Mouse (Mus musculus): Measurements from ENCODE around the gene Ambra1. TPM values are rescaled to one million over a fixed set of nuclear protein-coding genes. Genes with fewer than 3 reads are reported as not detected.

The Ambra1 gene
- polyA plus RNA-seq, 1 experiment = 37.9 TPM

- 8% methylated on average over 37 of the region's 37 CpGs for WGBS
- TF ChIP-seq POLR2A (IDR thresholded peaks at IDR 0.05; ENCODE audit: borderline replicate concordance, insufficient read depth, low read length) (no peak), CTCF (IDR thresholded peaks at IDR 0.05; ENCODE audit: borderline replicate concordance, insufficient read depth, low read depth, low read length) (no peak)
- no peak overlapping the region for H3K4me3 ChIP-seq (replicated peaks; ENCODE audit: insufficient read depth, low read depth, low read length)
- H3K27me3 ChIP-seq (ENCODE audit: control insufficient read depth, insufficient read depth, low read length) = peaks cover 4% of the 10 kb centered on the region; the same call in 1 of the 2 replicates
- DNase-seq = no peak
- H3K4me1 ChIP-seq (ENCODE audit: control insufficient read depth, insufficient read depth, low read length) = peaks cover 3% of the 10 kb centered on the region; the same call in 1 of the 2 replicates
- H3K27ac ChIP-seq (ENCODE audit: insufficient read depth, low read length) = no peak overlapping the region
These were observed 192.9 kb downstream of the Ambra1 start for GRCm38 (mm10) chr2:91922586-91923414.

GRCm38 (mm10) chr2:91923415-91924337 is 193.7 kb downstream of the Ambra1 start:
- H3K4me3 ChIP-seq (replicated peaks; ENCODE audit: insufficient read depth, low read depth, low read length) = peak overlapping the region; percentile 52
- H3K27ac ChIP-seq (ENCODE audit: insufficient read depth, low read length) = no peak overlapping the region
- 7% methylated on average over 54 of the region's 54 CpGs for WGBS
- peak; percentile 80 for TF ChIP-seq CTCF (IDR thresholded peaks at IDR 0.05; ENCODE audit: borderline replicate concordance, insufficient read depth, low read depth, low read length)
- TF ChIP-seq POLR2A (IDR thresholded peaks at IDR 0.05; ENCODE audit: borderline replicate concordance, insufficient read depth, low read length) = no peak
- H3K27me3 ChIP-seq (ENCODE audit: control insufficient read depth, insufficient read depth, low read length) = peaks cover 4% of the 10 kb centered on the region; the same call in 1 of the 2 replicates
- peak; percentile 71 to 78 for DNase-seq
- peaks cover 10% of the 10 kb centered on the region for H3K4me1 ChIP-seq (ENCODE audit: control insufficient read depth, insufficient read depth, low read length)

- no peak for TF ChIP-seq CTCF (IDR thresholded peaks at IDR 0.05; ENCODE audit: borderline replicate concordance, insufficient read depth, low read depth, low read length)
- TF ChIP-seq POLR2A (IDR thresholded peaks at IDR 0.05; ENCODE audit: borderline replicate concordance, insufficient read depth, low read length) = no peak
- Histone ChIP-seq H3K27me3 (ENCODE audit: control insufficient read depth, insufficient read depth, low read length) (peaks cover 4% of the 10 kb centered on the region; the same call in 1 of the 2 replicates), H3K4me3 (replicated peaks; ENCODE audit: insufficient read depth, low read depth, low read length) (no peak overlapping the region), H3K4me1 (ENCODE audit: control insufficient read depth, insufficient read depth, low read length) (peaks cover 18% of the 10 kb centered on the region), H3K27ac (ENCODE audit: insufficient read depth, low read length) (no peak overlapping the region)
- 88% methylated on average over 1 of the region's 1 CpGs for WGBS
- DNase-seq = no peak
These were observed 194.8 kb downstream of the Ambra1 start for GRCm38 (mm10) chr2:91924726-91925125.

GRCm38 (mm10) chr2:91925442-91925841 is 195.5 kb downstream of the Ambra1 start:
- H3K4me3 ChIP-seq (replicated peaks; ENCODE audit: insufficient read depth, low read depth, low read length) = no peak overlapping the region
- H3K4me1 ChIP-seq (ENCODE audit: control insufficient read depth, insufficient read depth, low read length) = peaks cover 20% of the 10 kb centered on the region
- TF ChIP-seq CTCF (IDR thresholded peaks at IDR 0.05; ENCODE audit: borderline replicate concordance, insufficient read depth, low read depth, low read length) (no peak), POLR2A (IDR thresholded peaks at IDR 0.05; ENCODE audit: borderline replicate concordance, insufficient read depth, low read length) (no peak)
- peak in 1 of 2 experiments; percentile 11 for DNase-seq
- no peak overlapping the region for H3K27ac ChIP-seq (ENCODE audit: insufficient read depth, low read length)
- 84% methylated on average over 15 of the region's 15 CpGs for WGBS
- H3K27me3 ChIP-seq (ENCODE audit: control insufficient read depth, insufficient read depth, low read length) = peaks cover 4% of the 10 kb centered on the region; the same call in 1 of the 2 replicates

GRCm38 (mm10) chr2:91926949-91927348 is 197.0 kb downstream of the Ambra1 start, which contains the start of gene Chrm4:
Gene Chrm4, plus strand, starts transcription at chr2:91927249.
- H3K4me1 ChIP-seq (ENCODE audit: control insufficient read depth, insufficient read depth, low read length) = peaks cover 30% of the 10 kb centered on the region
- peak within 1 kb of the TSS; percentile 35 for H3K4me3 ChIP-seq (replicated peaks; ENCODE audit: insufficient read depth, low read depth, low read length)
- 79% methylated on average over 3 of the region's 3 CpGs for WGBS
- H3K27me3 ChIP-seq (ENCODE audit: control insufficient read depth, insufficient read depth, low read length) = peaks cover 3% of the 10 kb centered on the region; the same call in 1 of the 2 replicates
- no peak for DNase-seq
- H3K27ac ChIP-seq (ENCODE audit: insufficient read depth, low read length) = no peak within 1 kb of the TSS
- TF ChIP-seq CTCF (IDR thresholded peaks at IDR 0.05; ENCODE audit: borderline replicate concordance, insufficient read depth, low read depth, low read length) (no peak), POLR2A (IDR thresholded peaks at IDR 0.05; ENCODE audit: borderline replicate concordance, insufficient read depth, low read length) (no peak)

GRCm38 (mm10) chr2:91927826-91928533 is 198.0 kb downstream of the Ambra1 start:
- 26% methylated on average over 34 of the region's 34 CpGs for WGBS
- Histone ChIP-seq H3K4me3 (replicated peaks; ENCODE audit: insufficient read depth, low read depth, low read length) (peak overlapping the region; percentile 35), H3K27me3 (ENCODE audit: control insufficient read depth, insufficient read depth, low read length) (no peaks in the 10 kb centered on the region; the same call in 1 of the 2 replicates), H3K4me1 (ENCODE audit: control insufficient read depth, insufficient read depth, low read length) (peaks cover 35% of the 10 kb centered on the region), H3K27ac (ENCODE audit: insufficient read depth, low read length) (no peak overlapping the region)
- peak; percentile 81 to 85 for DNase-seq
- no peak for TF ChIP-seq POLR2A (IDR thresholded peaks at IDR 0.05; ENCODE audit: borderline replicate concordance, insufficient read depth, low read length)
- peak; percentile 60; the same call in 1 of the 2 replicates for TF ChIP-seq CTCF (IDR thresholded peaks at IDR 0.05; ENCODE audit: borderline replicate concordance, insufficient read depth, low read depth, low read length)
